In the genomic region with DNA sequence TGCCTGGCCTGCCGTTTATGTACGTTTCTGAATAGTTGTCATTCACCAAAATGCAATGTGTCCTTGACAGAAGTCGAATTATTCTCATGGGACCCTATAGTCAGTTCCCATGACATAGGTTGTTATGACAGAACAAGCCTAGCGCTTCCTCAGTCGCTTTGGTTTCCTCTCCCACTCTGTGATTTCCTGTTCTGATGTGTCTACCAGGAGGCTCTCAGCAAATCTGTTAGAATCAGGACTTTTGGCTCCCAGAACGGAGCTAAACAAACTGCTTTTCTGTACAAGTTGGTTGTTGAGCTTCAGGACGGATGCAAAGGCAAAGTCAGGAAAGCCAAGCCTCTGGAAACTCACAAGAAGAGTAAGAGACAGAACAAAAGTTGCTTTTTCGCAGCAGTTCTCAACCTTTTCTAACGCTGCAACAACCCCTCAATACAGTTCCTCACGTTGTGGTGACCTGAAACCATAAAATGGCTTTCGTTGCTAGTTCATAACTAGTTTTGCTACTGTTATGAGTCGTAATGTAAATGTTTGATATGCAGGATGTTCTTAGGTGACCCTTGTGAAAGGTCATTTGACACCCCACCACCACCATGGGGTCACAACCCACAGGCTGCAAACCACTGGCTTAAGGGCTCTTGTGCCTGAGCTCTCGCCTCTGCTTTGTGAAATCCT, we compare ENCODE assay signal across 17 mouse cellular contexts. TPM values are rescaled to one million over a fixed set of nuclear protein-coding genes. Genes with fewer than 3 reads are reported as not detected.
DNase-seq lines count a peak whose midpoint lies in the region; ATAC-seq lines count a peak whose summit lies in the region.
"Had no signal": no experiment of that assay in that cellular context is flagged by ENCODE, and none has a peak within 500 bp of the region (broad histone marks: within the 10 kb centered on the region; RNA-seq: fewer than 3 reads in every experiment).

No protein-coding gene starts in this region.

- DNase-seq in heart, adult 18-20 months, result peak; percentile 17
- DNase-seq in heart, postnatal 4 days, result no peak
- peak; percentile 16 for DNase-seq in lung, postnatal 36 days
- no peak for DNase-seq in lung, postnatal 14 days
- peak; percentile 21 for DNase-seq in skeletal muscle tissue, adult 2 months (ENCODE audit: low read depth, low spot score)
- no peak for DNase-seq in urinary bladder, postnatal 14 days (ENCODE audit: low spot score)
- DNase-seq: cerebellum, adult 11-12 months; forebrain, postnatal 0 days; gastrocnemius, postnatal 14 days; kidney, adult 18-20 months; kidney, postnatal 36 days; layer of hippocampus, postnatal 36 days had no signal

- H3K27me3 ChIP-seq in hindbrain, embryonic 16.5 days (replicated peaks; ENCODE audit: control insufficient read depth, insufficient read depth, low read length), result no peaks in the 10 kb centered on the region
- H3K27me3 ChIP-seq: hindbrain, embryonic 12.5 days; midbrain, embryonic 12.5 days had no signal

- no peak overlapping the region for H3K9ac ChIP-seq in hindbrain, embryonic 16.5 days (ENCODE audit: low read depth, low read length)
- H3K9ac ChIP-seq: forebrain, postnatal 0 days; hindbrain, embryonic 12.5 days; midbrain, embryonic 12.5 days had no signal

- H3K4me3 ChIP-seq in hindbrain, embryonic 16.5 days (ENCODE audit: low read length), result no peak overlapping the region
- H3K4me3 ChIP-seq: hindbrain, embryonic 12.5 days; limb, embryonic 10.5 days; midbrain, embryonic 12.5 days had no signal

- peak; percentile 64 for ATAC-seq in granulocyte monocyte progenitor cell, adult 5-6 weeks (replicated peaks; ENCODE audit: poor library complexity, severe bottlenecking)
- no peak for ATAC-seq in hindbrain, embryonic 16.5 days
- ATAC-seq: forebrain, postnatal 0 days had no signal

- H3K36me3 ChIP-seq in hindbrain, embryonic 16.5 days (ENCODE audit: control insufficient read depth, insufficient read depth, low read length), result no peaks in the 10 kb centered on the region
- H3K36me3 ChIP-seq: hindbrain, embryonic 12.5 days; limb, embryonic 10.5 days; midbrain, embryonic 12.5 days had no signal

- H3K4me1 ChIP-seq in hindbrain, embryonic 16.5 days (ENCODE audit: control insufficient read depth, insufficient read depth, low read depth, low read length), result no peaks in the 10 kb centered on the region
- H3K4me1 ChIP-seq: hindbrain, embryonic 12.5 days had no signal

- no peaks in the 10 kb centered on the region for H3K9me3 ChIP-seq in hindbrain, embryonic 16.5 days (ENCODE audit: control insufficient read depth, low read length)
- H3K9me3 ChIP-seq: hindbrain, embryonic 12.5 days; limb, embryonic 10.5 days; midbrain, embryonic 12.5 days had no signal

- no peak overlapping the region for H3K4me2 ChIP-seq in hindbrain, embryonic 16.5 days (ENCODE audit: low read length)
- H3K4me2 ChIP-seq: hindbrain, embryonic 12.5 days; midbrain, embryonic 12.5 days had no signal

- no peak overlapping the region for H3K27ac ChIP-seq in hindbrain, embryonic 16.5 days (ENCODE audit: low read depth, low read length)
- H3K27ac ChIP-seq: hindbrain, embryonic 12.5 days; limb, embryonic 10.5 days; midbrain, embryonic 12.5 days had no signal

- WGBS in hindbrain, embryonic 16.5 days, result 86% methylated on average over 13 of the region's 13 CpGs

RNA-seq across cellular contexts. Expression of a gene that starts 48.5 kb away (rescaled TPM):
- total RNA-seq in heart, adult 18-20 months (2021), result 1 to 10 TPM; 6.7 to 7.0 TPM
- 10 to 100 TPM; 18.9 TPM for total RNA-seq in heart, postnatal 4 days (2021)
- 23.5 and 25.2 TPM in 2 replicates for total RNA-seq in granulocyte monocyte progenitor cell, adult 5-6 weeks (2014; fragmentation: Nextera tagmentation)
- 16.2 and 18.1 TPM in 2 replicates for total RNA-seq in granulocyte monocyte progenitor cell, adult 5-6 weeks (2017)
- polyA plus RNA-seq in hindbrain, embryonic 16.5 days (2015; fragmentation: Nextera tagmentation; extraction: Ambion mirVana), result 7.8 and 8.9 TPM in 2 replicates

Comparison
In these comparisons a context has a peak if more than half of its experiments do, and no peak if none do; other contexts are left out.
1. DNase-seq: peak in heart, adult 18-20 months (2 of 2), lung, postnatal 36 days (single experiment) and skeletal muscle tissue, adult 2 months (single experiment); none in heart, postnatal 4 days (single experiment), lung, postnatal 14 days (single experiment) and urinary bladder, postnatal 14 days (single experiment).